Mouse (Mus musculus) lung, postnatal 10 days (tissue): ENCODE results near the gene Synpr.

ENCODE experiments used
- DNase-seq: peaks from one replicate; pipeline ENCODE4 v3.0.0; 2021

Gene Synpr

GRCm38 (mm10) chr14:13553616-13554370, 269.2 kb downstream of the Synpr start:
- no peak for DNase-seq

GRCm38 (mm10) chr14:13554631-13555030, 270.1 kb downstream of the Synpr start:
- no peak for DNase-seq

- no peak for DNase-seq
These were observed 273.5 kb downstream of the Synpr start for GRCm38 (mm10) chr14:13558117-13558516.

GRCm38 (mm10) chr14:13567250-13567649, 282.7 kb downstream of the Synpr start:
- no peak for DNase-seq

GRCm38 (mm10) chr14:13567996-13568395, 283.4 kb downstream of the Synpr start:
- DNase-seq, result no peak

- DNase-seq, result no peak
These were observed 287.4 kb downstream of the Synpr start for GRCm38 (mm10) chr14:13571941-13572340.

GRCm38 (mm10) chr14:13572530-13572929, 287.9 kb downstream of the Synpr start:
- DNase-seq, result no peak

GRCm38 (mm10) chr14:13578101-13578500, 293.5 kb downstream of the Synpr start:
- DNase-seq, result no peak

GRCm38 (mm10) chr14:13578744-13579143, 294.2 kb downstream of the Synpr start:
- no peak for DNase-seq

- DNase-seq, result no peak
These were observed 308.9 kb downstream of the Synpr start for GRCm38 (mm10) chr14:13593321-13593940.

- peak; percentile 2 for DNase-seq
These were observed 311.7 kb downstream of the Synpr start for GRCm38 (mm10) chr14:13596251-13596650.

- peak; percentile 2 for DNase-seq
These were observed 312.6 kb downstream of the Synpr start for GRCm38 (mm10) chr14:13597204-13597603.

- DNase-seq, result no peak
These were observed 336.0 kb downstream of the Synpr start for GRCm38 (mm10) chr14:13620531-13620930.

- DNase-seq, result no peak
These were observed 365.3 kb downstream of the Synpr start for GRCm38 (mm10) chr14:13649865-13650264.

- no peak for DNase-seq
These were observed 366.5 kb downstream of the Synpr start for GRCm38 (mm10) chr14:13651039-13651438.

GRCm38 (mm10) chr14:13651541-13652298, 367.1 kb downstream of the Synpr start:
- DNase-seq, result no peak
